Mouse (Mus musculus): ENCODE measurements around the gene F3. TPM values are rescaled to one million over a fixed set of nuclear protein-coding genes. Genes with fewer than 3 reads are reported as not detected.

F3 gene
- polyA plus RNA-seq, 1 experiment from 2014 or later, result 20.0 TPM

- H3K9ac ChIP-seq (replicated peaks; ENCODE audit: low read length), result no peak overlapping the region
- no peaks in the 10 kb centered on the region for H3K27me3 ChIP-seq (ENCODE audit: insufficient read depth, low read length)
- H3K36me3 ChIP-seq (ENCODE audit: insufficient read depth, low read length), result no peaks in the 10 kb centered on the region
- 78% methylated on average over 5 of the region's 5 CpGs for WGBS
- no peak overlapping the region for H3K27ac ChIP-seq (ENCODE audit: low read length)
- peaks cover 16% of the 10 kb centered on the region for H3K4me1 ChIP-seq (ENCODE audit: insufficient read depth, low read length)
- no peak for ATAC-seq (ENCODE audit: low FRiP score, low TSS enrichment)
- no peak overlapping the region for H3K4me3 ChIP-seq (ENCODE audit: low read length)
- no peak overlapping the region for H3K4me2 ChIP-seq (replicated peaks; ENCODE audit: low read depth, low read length)
- H3K9me3 ChIP-seq (ENCODE audit: low read length), result no peaks in the 10 kb centered on the region
Observed at GRCm38 (mm10) chr3:121716480-121716879, 6.9 kb upstream of the F3 start.

DNA sequence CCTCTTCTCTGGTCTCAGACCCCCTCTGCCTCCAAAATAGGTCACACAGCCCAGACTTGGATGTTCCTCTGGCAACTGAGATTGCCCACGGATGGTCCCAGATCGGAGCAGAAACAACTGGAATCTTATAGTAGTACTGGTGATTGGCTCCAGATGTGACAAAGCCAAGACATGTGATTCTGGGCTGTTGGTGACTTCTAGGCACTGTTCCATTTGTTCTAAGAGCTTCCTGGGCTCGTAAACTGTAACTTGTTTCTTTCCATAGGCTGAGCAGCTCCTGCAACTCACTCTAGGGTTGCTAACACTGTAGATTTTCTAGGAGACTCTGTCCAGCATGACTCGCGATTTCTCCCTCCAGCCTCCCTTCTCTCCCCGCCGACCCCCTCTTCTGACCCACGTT is 4.7 kb upstream of the F3 start:
- Histone ChIP-seq H3K4me1 (ENCODE audit: insufficient read depth, low read length) (peaks cover 15% of the 10 kb centered on the region), H3K36me3 (ENCODE audit: insufficient read depth, low read length) (no peaks in the 10 kb centered on the region), H3K9me3 (ENCODE audit: low read length) (no peaks in the 10 kb centered on the region), H3K27me3 (ENCODE audit: insufficient read depth, low read length) (no peaks in the 10 kb centered on the region), H3K9ac (replicated peaks; ENCODE audit: low read length) (no peak overlapping the region), H3K4me3 (ENCODE audit: low read length) (no peak overlapping the region), H3K4me2 (replicated peaks; ENCODE audit: low read depth, low read length) (no peak overlapping the region), H3K27ac (ENCODE audit: low read length) (no peak overlapping the region)
- WGBS, result 67% methylated on average over 8 of the region's 8 CpGs
- no peak for ATAC-seq (ENCODE audit: low FRiP score, low TSS enrichment)

- WGBS, result 82% methylated on average over 3 of the region's 3 CpGs
- Histone ChIP-seq H3K36me3 (ENCODE audit: insufficient read depth, low read length) (no peaks in the 10 kb centered on the region), H3K4me1 (ENCODE audit: insufficient read depth, low read length) (peaks cover 20% of the 10 kb centered on the region), H3K27ac (ENCODE audit: low read length) (no peak overlapping the region), H3K27me3 (ENCODE audit: insufficient read depth, low read length) (no peaks in the 10 kb centered on the region), H3K4me2 (replicated peaks; ENCODE audit: low read depth, low read length) (no peak overlapping the region), H3K9me3 (ENCODE audit: low read length) (no peaks in the 10 kb centered on the region), H3K4me3 (ENCODE audit: low read length) (no peak overlapping the region), H3K9ac (replicated peaks; ENCODE audit: low read length) (no peak overlapping the region)
- ATAC-seq (ENCODE audit: low FRiP score, low TSS enrichment), result no peak
Observed at GRCm38 (mm10) chr3:121719701-121720100, 3.6 kb upstream of the F3 start.

- H3K27me3 ChIP-seq (ENCODE audit: insufficient read depth, low read length), result no peaks in the 10 kb centered on the region
- 0 out of 2 replicates have a peak overlapping the region, but pooled peaks have one; percentile 5 for H3K4me2 ChIP-seq (replicated peaks; ENCODE audit: low read depth, low read length)
- ATAC-seq (ENCODE audit: low FRiP score, low TSS enrichment), result no peak
- H3K27ac ChIP-seq (ENCODE audit: low read length), result 0 out of 2 replicates have a peak overlapping the region, but pooled peaks have one; percentile 7
- H3K9me3 ChIP-seq (ENCODE audit: low read length), result no peaks in the 10 kb centered on the region
- no peak overlapping the region for H3K4me3 ChIP-seq (ENCODE audit: low read length)
- no peaks in the 10 kb centered on the region for H3K36me3 ChIP-seq (ENCODE audit: insufficient read depth, low read length)
- peaks cover 24% of the 10 kb centered on the region for H3K4me1 ChIP-seq (ENCODE audit: insufficient read depth, low read length)
- 42% methylated on average over 14 of the region's 14 CpGs for WGBS
- peak overlapping the region; percentile 31; the same call in 1 of the 2 replicates for H3K9ac ChIP-seq (replicated peaks; ENCODE audit: low read length)
Observed at GRCm38 (mm10) chr3:121720801-121721690, 2.3 kb upstream of the F3 start.

DNA sequence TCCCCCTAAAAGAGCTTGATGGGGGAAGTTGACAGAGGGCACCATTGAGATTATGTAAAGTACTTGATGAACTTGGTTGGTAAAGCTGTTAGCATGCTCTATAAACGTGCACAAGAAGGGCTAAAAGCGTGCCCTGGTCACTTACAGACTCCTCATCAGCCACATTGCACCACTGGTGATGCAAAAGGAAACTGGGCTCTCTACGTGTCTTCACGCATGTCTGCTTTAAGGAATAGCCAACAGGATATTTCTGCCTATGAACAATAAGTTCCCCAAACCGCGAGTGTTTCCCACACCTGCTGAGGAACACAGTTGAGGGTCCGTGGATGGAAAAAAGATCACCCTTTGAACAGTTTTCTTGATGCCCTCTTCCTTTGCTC is 1.7 kb upstream of the F3 start:
- no peaks in the 10 kb centered on the region for H3K9me3 ChIP-seq (ENCODE audit: low read length)
- no peak for ATAC-seq (ENCODE audit: low FRiP score, low TSS enrichment)
- H3K4me3 ChIP-seq (ENCODE audit: low read length), result no peak overlapping the region
- H3K36me3 ChIP-seq (ENCODE audit: insufficient read depth, low read length), result no peaks in the 10 kb centered on the region
- H3K27ac ChIP-seq (ENCODE audit: low read length), result 0 out of 2 replicates have a peak overlapping the region, but pooled peaks have one; percentile 7
- H3K9ac ChIP-seq (replicated peaks; ENCODE audit: low read length), result no peak overlapping the region
- 69% methylated on average over 7 of the region's 7 CpGs for WGBS
- H3K4me1 ChIP-seq (ENCODE audit: insufficient read depth, low read length), result peaks cover 24% of the 10 kb centered on the region
- no peak overlapping the region for H3K4me2 ChIP-seq (replicated peaks; ENCODE audit: low read depth, low read length)
- H3K27me3 ChIP-seq (ENCODE audit: insufficient read depth, low read length), result no peaks in the 10 kb centered on the region

GRCm38 (mm10) chr3:121723968-121724524 is 709 bp downstream of the F3 start:
- 4% methylated on average over 20 of the region's 20 CpGs for WGBS
- Histone ChIP-seq H3K4me3 (ENCODE audit: low read length) (peak overlapping the region; percentile 73), H3K4me1 (ENCODE audit: insufficient read depth, low read length) (peaks cover 24% of the 10 kb centered on the region), H3K27ac (ENCODE audit: low read length) (no peak overlapping the region), H3K4me2 (replicated peaks; ENCODE audit: low read depth, low read length) (peak overlapping the region; percentile 84), H3K9ac (replicated peaks; ENCODE audit: low read length) (peak overlapping the region; percentile 76), H3K9me3 (ENCODE audit: low read length) (no peaks in the 10 kb centered on the region), H3K36me3 (ENCODE audit: insufficient read depth, low read length) (no peaks in the 10 kb centered on the region; the same call in 1 of the 2 replicates), H3K27me3 (ENCODE audit: insufficient read depth, low read length) (no peaks in the 10 kb centered on the region)
- ATAC-seq (ENCODE audit: low FRiP score, low TSS enrichment), result no peak; the same call in 1 of the 2 replicates

DNA sequence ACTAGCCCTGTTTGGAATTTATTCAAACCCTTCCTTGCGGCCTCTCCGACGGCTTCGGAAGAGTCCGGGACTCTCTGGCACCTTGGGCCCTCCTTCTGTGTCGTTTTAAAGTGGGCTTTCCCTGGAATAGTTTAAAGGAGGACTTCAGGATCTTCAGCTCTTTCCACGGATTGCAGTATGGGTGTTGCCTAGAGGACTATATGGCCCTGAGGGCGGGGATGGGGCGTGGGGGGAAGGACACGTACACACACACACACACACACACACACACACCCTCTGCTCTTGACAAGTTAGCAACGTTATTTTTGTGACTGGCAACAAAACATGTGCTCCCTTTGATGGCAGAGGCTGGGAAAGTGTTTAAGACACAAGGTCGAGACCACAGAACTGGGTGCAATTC is 1.2 kb downstream of the F3 start:
- no peak for ATAC-seq (ENCODE audit: low FRiP score, low TSS enrichment)
- Histone ChIP-seq H3K9me3 (ENCODE audit: low read length) (no peaks in the 10 kb centered on the region), H3K9ac (replicated peaks; ENCODE audit: low read length) (peak overlapping the region; percentile 76; the same call in 1 of the 2 replicates), H3K27me3 (ENCODE audit: insufficient read depth, low read length) (no peaks in the 10 kb centered on the region), H3K27ac (ENCODE audit: low read length) (no peak overlapping the region), H3K4me2 (replicated peaks; ENCODE audit: low read depth, low read length) (peak overlapping the region; percentile 84), H3K4me3 (ENCODE audit: low read length) (peak overlapping the region; percentile 73), H3K36me3 (ENCODE audit: insufficient read depth, low read length) (peaks cover 3% of the 10 kb centered on the region; the same call in 1 of the 2 replicates), H3K4me1 (ENCODE audit: insufficient read depth, low read length) (peaks cover 24% of the 10 kb centered on the region)
- WGBS, result 21% methylated on average over 12 of the region's 12 CpGs

- Histone ChIP-seq H3K4me1 (ENCODE audit: insufficient read depth, low read length) (peaks cover 24% of the 10 kb centered on the region), H3K4me2 (replicated peaks; ENCODE audit: low read depth, low read length) (no peak overlapping the region), H3K36me3 (ENCODE audit: insufficient read depth, low read length) (peaks cover 7% of the 10 kb centered on the region; the same call in 1 of the 2 replicates), H3K9me3 (ENCODE audit: low read length) (no peaks in the 10 kb centered on the region), H3K27ac (ENCODE audit: low read length) (no peak overlapping the region), H3K27me3 (ENCODE audit: insufficient read depth, low read length) (no peaks in the 10 kb centered on the region), H3K4me3 (ENCODE audit: low read length) (no peak overlapping the region), H3K9ac (replicated peaks; ENCODE audit: low read length) (no peak overlapping the region)
- ATAC-seq (ENCODE audit: low FRiP score, low TSS enrichment), result no peak
- 84% methylated on average over 10 of the region's 10 CpGs for WGBS
Observed at GRCm38 (mm10) chr3:121725651-121726050, 2.3 kb downstream of the F3 start.

GRCm38 (mm10) chr3:121729678-121730077 is 6.3 kb downstream of the F3 start:
- WGBS, result 81% methylated on average over 4 of the region's 4 CpGs
- Histone ChIP-seq H3K4me2 (replicated peaks; ENCODE audit: low read depth, low read length) (no peak overlapping the region), H3K4me3 (ENCODE audit: low read length) (no peak overlapping the region), H3K27me3 (ENCODE audit: insufficient read depth, low read length) (no peaks in the 10 kb centered on the region), H3K36me3 (ENCODE audit: insufficient read depth, low read length) (peaks cover 10% of the 10 kb centered on the region; the same call in 1 of the 2 replicates), H3K27ac (ENCODE audit: low read length) (no peak overlapping the region), H3K9ac (replicated peaks; ENCODE audit: low read length) (no peak overlapping the region), H3K9me3 (ENCODE audit: low read length) (no peaks in the 10 kb centered on the region), H3K4me1 (ENCODE audit: insufficient read depth, low read length) (peaks cover 4% of the 10 kb centered on the region; the same call in 1 of the 2 replicates)
- no peak for ATAC-seq (ENCODE audit: low FRiP score, low TSS enrichment)

GRCm38 (mm10) chr3:121735542-121735941 is 12.2 kb downstream of the F3 start:
- no peak for ATAC-seq (ENCODE audit: low FRiP score, low TSS enrichment)
- WGBS, result 62% methylated on average over 7 of the region's 7 CpGs
- no peak overlapping the region for H3K9ac ChIP-seq (replicated peaks; ENCODE audit: low read length)
- H3K27ac ChIP-seq (ENCODE audit: low read length), result 0 out of 2 replicates have a peak overlapping the region, but pooled peaks have one; percentile 22
- H3K36me3 ChIP-seq (ENCODE audit: insufficient read depth, low read length), result 0 out of 2 replicates have a peak, but pooled peaks cover 4% of the 10 kb centered on the region
- peaks cover 20% of the 10 kb centered on the region for H3K4me1 ChIP-seq (ENCODE audit: insufficient read depth, low read length)
- H3K27me3 ChIP-seq (ENCODE audit: insufficient read depth, low read length), result no peaks in the 10 kb centered on the region
- H3K4me3 ChIP-seq (ENCODE audit: low read length), result no peak overlapping the region
- H3K4me2 ChIP-seq (replicated peaks; ENCODE audit: low read depth, low read length), result no peak overlapping the region
- H3K9me3 ChIP-seq (ENCODE audit: low read length), result no peaks in the 10 kb centered on the region

All from kidney, embryonic 16.5 days (tissue).